Mouse (Mus musculus) lung, postnatal 0 days (tissue): ENCODE results near the gene Chst3. TPM values are rescaled to one million over a fixed set of nuclear protein-coding genes. Genes with fewer than 3 reads are reported as not detected.
"Not testable (repeated sequence)": the region's sequence is repeated elsewhere in the genome, so short reads cannot be mapped to it uniquely, and the experiment has no call there.

Experiments used
- ATAC-seq: fragments of 200-750 bp; cut with Nextera tagmentation; 2 replicates; pipeline ENCODE4 v1.8.0; 2017; ENCODE audit warnings: moderate library complexity
- DNase-seq: peaks from one replicate; pipeline ENCODE4 v3.0.0-alpha.2; 2016; ENCODE audit warnings: low spot score
- H3K27ac ChIP-seq: fragments of 300-500 bp; sonication (generic); 2 replicates; pipeline ENCODE4 v1.5.1; 2014; ENCODE audit warnings: antibody characterized with exemption, mild to moderate bottlenecking, low read length, mixed read lengths
- H3K27me3 ChIP-seq: fragments of 300-500 bp; sonication (generic); replicated peaks from 2 replicates; pipeline ENCODE4 v1.6.1; 2014; ENCODE audit warnings: low read length, mixed read lengths; ENCODE audit not compliant: insufficient read depth
- H3K36me3 ChIP-seq: fragments of 300-500 bp; sonication (generic); 2 replicates; pipeline ENCODE4 v1.6.1; 2014; ENCODE audit warnings: low read length, mixed read lengths; ENCODE audit not compliant: insufficient read depth
- H3K4me1 ChIP-seq: fragments of 300-500 bp; sonication (generic); 2 replicates; pipeline ENCODE4 v1.6.1; 2014; ENCODE audit warnings: antibody characterized with exemption, low read depth, low read length, mixed read lengths; ENCODE audit not compliant: insufficient read depth
- H3K4me2 ChIP-seq: fragments of 300-500 bp; sonication (generic); replicated peaks from 2 replicates; pipeline ENCODE4 v1.6.1; 2014; ENCODE audit warnings: low read depth, mild to moderate bottlenecking, low read length, moderate library complexity, mixed read lengths
- H3K4me3 ChIP-seq: fragments of 300-500 bp; sonication (generic); 2 replicates; pipeline ENCODE4 v1.5.1; 2014; ENCODE audit warnings: low read depth, low read length
- H3K9ac ChIP-seq: fragments of 300-500 bp; sonication (generic); replicated peaks from 2 replicates; pipeline ENCODE4 v1.6.1; 2014; ENCODE audit warnings: low read depth, mild to moderate bottlenecking
- H3K9me3 ChIP-seq: fragments of 300-500 bp; sonication (generic); 2 replicates; pipeline ENCODE4 v1.6.1; 2016; ENCODE audit warnings: low read length, mixed read lengths
- CTCF ChIP-seq: IDR thresholded peaks from 2 replicates; pipeline ENCODE4 v1.5.1; 2016; ENCODE audit warnings: antibody characterized with exemption, mild to moderate bottlenecking
- EP300 ChIP-seq: IDR thresholded peaks from 2 replicates; pipeline ENCODE4 v1.6.1; 2016; ENCODE audit warnings: antibody characterized with exemption, mild to moderate bottlenecking, control low read depth
- WGBS: fragments of 180-500 bp; shearing (Covaris S2); extraction: QIAGEN DNeasy Blood & Tissue Kit; methylation state at CpG from one replicate; pipeline ENCODE4 v1.1.7; 2014; 5-methylcytosine and 5-hydroxymethylcytosine counted together
- polyA plus RNA-seq: library from polyadenylated mRNA; unstranded; fragments of >200 nt; fragmentation: Nextera tagmentation; extraction: Ambion mirVana; gene quantifications from 2 replicates; pipeline ENCODE4 v1.2.1, GENCODE M21; 2015

Chst3 gene
- polyA plus RNA-seq, 1 experiment from 2014 or later = 1.8 TPM

DNA sequence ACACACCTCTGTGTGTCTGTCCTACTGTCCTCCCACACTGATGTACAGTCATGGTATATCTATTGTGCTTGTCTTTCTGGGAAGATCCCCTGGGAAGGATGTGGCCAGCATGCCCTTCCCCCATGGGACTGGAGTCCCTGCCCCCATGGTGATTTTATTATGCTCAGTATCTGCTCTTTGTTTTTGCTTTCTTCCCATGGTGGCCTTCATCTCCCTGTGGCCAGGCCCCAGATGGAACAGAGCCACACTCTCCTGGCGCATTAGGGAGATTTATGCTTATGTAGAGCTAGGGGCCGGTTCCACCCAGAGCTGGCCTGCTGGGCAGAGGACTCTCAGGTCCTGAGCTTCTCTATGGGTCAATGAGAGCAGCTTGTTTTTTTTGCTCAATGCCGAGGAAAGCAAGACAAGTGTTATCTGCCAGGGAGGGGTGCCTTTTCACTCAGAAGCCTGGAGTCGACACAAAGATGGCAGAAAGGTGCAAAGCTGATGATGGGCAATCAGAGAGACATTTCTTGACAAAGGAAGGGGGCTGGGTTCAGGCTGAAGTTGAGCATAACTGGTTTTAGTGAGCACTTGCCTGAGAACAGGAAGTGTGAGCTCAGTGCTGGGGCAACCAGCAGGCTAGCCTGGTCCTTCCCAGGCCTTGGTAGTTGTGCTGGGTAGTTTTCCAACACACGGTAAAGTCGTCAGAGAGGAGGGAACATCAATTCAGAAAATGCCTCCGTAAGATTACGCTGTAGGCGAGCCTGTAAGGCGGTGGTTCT is 48.6 kb downstream of the Chst3 start:
- H3K36me3 ChIP-seq = no peaks in the 10 kb centered on the region
- no peak overlapping the region for H3K4me2 ChIP-seq
- ATAC-seq (no peak), DNase-seq (no peak)
- 72% methylated on average over 10 of the region's 10 CpGs for WGBS
- no peak overlapping the region for H3K27ac ChIP-seq
- H3K27me3 ChIP-seq = no peaks in the 10 kb centered on the region
- no peaks in the 10 kb centered on the region for H3K4me1 ChIP-seq
- no peaks in the 10 kb centered on the region for H3K9me3 ChIP-seq
- no peak overlapping the region for H3K4me3 ChIP-seq
- TF ChIP-seq EP300 = no peak
- TF ChIP-seq CTCF = no peak
- no peak overlapping the region for H3K9ac ChIP-seq

DNA sequence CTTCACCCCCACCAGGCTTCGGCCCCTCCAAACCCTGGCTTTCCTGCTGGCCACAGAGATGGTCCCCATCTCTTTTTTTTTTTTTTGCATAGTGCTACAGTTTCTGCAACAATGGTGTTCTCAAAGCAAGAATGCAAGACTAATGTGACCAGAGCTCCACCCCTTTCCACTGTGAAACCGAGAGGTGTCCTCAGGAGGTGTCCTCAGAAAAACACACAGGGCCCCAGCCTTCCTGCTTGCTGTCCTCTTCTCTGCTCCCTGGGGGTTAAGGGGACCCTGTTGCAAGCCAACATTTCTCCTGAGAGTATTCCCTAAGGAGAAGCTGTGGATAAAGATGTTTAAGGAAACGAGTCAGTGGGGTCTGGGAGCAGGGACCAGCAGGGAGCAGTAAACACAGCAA is 50.1 kb downstream of the Chst3 start:
- H3K27ac ChIP-seq = no peak overlapping the region
- H3K36me3 ChIP-seq = no peaks in the 10 kb centered on the region
- H3K4me2 ChIP-seq = no peak overlapping the region
- no peak overlapping the region for H3K9ac ChIP-seq
- ATAC-seq = no peak
- H3K27me3 ChIP-seq = no peaks in the 10 kb centered on the region
- TF ChIP-seq EP300 = no peak
- no peak for TF ChIP-seq CTCF
- no peaks in the 10 kb centered on the region for H3K9me3 ChIP-seq
- DNase-seq = no peak
- no peaks in the 10 kb centered on the region for H3K4me1 ChIP-seq
- no peak overlapping the region for H3K4me3 ChIP-seq
- WGBS = 54% methylated on average over 3 of the region's 3 CpGs

GRCm38 (mm10) chr10:60168306-60168705 is 50.8 kb downstream of the Chst3 start:
- Histone ChIP-seq H3K27me3 (no peaks in the 10 kb centered on the region), H3K27ac (no peak overlapping the region), H3K9me3 (no peaks in the 10 kb centered on the region), H3K9ac (no peak overlapping the region), H3K36me3 (no peaks in the 10 kb centered on the region), H3K4me1 (no peaks in the 10 kb centered on the region), H3K4me2 (no peak overlapping the region), H3K4me3 (no peak overlapping the region)
- no peak for ATAC-seq
- 58% methylated on average over 2 of the region's 2 CpGs for WGBS
- no peak for DNase-seq
- no peak for TF ChIP-seq CTCF
- no peak for TF ChIP-seq EP300

DNA sequence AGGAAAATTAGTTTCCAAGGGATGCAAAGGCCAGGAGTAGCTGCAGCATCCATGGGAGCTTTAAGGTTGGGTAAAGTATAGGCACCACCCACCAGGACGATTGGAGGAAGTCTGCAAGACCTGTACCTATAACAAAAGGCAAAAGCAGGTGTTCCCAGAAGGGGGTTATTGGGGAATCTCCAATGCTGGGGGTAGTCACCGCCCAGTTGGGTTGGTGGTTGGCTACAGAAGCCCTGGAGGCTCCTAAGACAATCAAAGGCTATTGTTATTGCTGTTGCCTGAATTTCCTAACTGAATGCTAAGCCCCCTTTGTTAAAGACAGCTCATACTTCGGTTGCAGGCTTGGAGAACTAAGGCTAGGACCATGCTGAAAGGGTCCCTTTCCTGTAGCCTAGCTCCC is 53.0 kb downstream of the Chst3 start:
- Histone ChIP-seq H3K4me2 (no peak overlapping the region), H3K9ac (no peak overlapping the region), H3K9me3 (no peaks in the 10 kb centered on the region), H3K4me1 (no peaks in the 10 kb centered on the region), H3K4me3 (no peak overlapping the region), H3K27me3 (no peaks in the 10 kb centered on the region), H3K27ac (no peak overlapping the region), H3K36me3 (no peaks in the 10 kb centered on the region)
- 29% methylated on average over 3 of the region's 3 CpGs for WGBS
- no peak for TF ChIP-seq CTCF
- TF ChIP-seq EP300 = no peak
- DNase-seq (no peak), ATAC-seq (no peak)

DNA sequence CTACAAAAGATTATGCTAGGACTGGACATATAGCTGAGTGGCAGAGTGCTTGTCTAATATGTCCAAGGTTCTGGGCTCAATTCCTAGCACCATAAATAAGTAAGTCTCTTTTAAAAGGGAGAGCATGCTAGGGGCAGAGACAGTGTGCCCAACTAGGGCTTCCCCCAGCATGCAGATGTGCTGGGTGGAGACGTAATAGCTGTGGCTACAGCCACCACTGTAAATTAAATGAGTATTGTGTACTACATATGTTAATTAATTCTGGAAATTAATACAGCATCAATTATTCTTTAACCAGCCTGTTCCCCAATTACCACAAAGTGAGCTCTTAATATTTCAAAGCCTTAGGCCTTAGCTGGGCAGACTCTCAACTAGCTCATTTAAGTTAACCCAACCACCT is 54.2 kb downstream of the Chst3 start:
- H3K9ac ChIP-seq = no peak overlapping the region
- no peak overlapping the region for H3K4me2 ChIP-seq
- no peaks in the 10 kb centered on the region for H3K27me3 ChIP-seq
- ATAC-seq (no peak), DNase-seq (no peak)
- H3K9me3 ChIP-seq = no peaks in the 10 kb centered on the region
- H3K4me1 ChIP-seq = no peaks in the 10 kb centered on the region
- no peaks in the 10 kb centered on the region for H3K36me3 ChIP-seq
- H3K4me3 ChIP-seq = no peak overlapping the region
- TF ChIP-seq CTCF (no peak), EP300 (no peak)
- 81% methylated on average over 1 of the region's 1 CpGs for WGBS
- no peak overlapping the region for H3K27ac ChIP-seq

DNA sequence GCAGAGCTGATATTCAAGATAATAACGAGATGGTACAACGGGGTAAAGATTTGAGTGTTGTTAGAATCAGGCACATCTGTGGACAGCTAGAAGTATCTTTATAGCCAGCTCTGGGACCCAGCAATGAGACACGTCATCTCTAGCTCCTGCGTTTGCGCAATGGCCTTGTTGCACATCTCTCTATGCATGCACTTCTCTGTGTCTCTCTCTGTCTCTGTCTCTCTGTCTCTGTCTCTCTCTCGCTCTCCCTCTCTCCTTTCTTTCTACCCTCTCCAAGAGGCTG is 56.1 kb downstream of the Chst3 start:
- H3K27ac ChIP-seq = no peak overlapping the region
- WGBS = 80% methylated on average over 6 of the region's 6 CpGs
- ATAC-seq = no peak
- no peak overlapping the region for H3K4me2 ChIP-seq
- H3K36me3 ChIP-seq = no peaks in the 10 kb centered on the region
- no peaks in the 10 kb centered on the region for H3K9me3 ChIP-seq
- no peak for DNase-seq
- no peak overlapping the region for H3K9ac ChIP-seq
- no peak overlapping the region for H3K4me3 ChIP-seq
- no peaks in the 10 kb centered on the region for H3K4me1 ChIP-seq
- no peaks in the 10 kb centered on the region for H3K27me3 ChIP-seq
- TF ChIP-seq EP300 (no peak), CTCF (no peak)

DNA sequence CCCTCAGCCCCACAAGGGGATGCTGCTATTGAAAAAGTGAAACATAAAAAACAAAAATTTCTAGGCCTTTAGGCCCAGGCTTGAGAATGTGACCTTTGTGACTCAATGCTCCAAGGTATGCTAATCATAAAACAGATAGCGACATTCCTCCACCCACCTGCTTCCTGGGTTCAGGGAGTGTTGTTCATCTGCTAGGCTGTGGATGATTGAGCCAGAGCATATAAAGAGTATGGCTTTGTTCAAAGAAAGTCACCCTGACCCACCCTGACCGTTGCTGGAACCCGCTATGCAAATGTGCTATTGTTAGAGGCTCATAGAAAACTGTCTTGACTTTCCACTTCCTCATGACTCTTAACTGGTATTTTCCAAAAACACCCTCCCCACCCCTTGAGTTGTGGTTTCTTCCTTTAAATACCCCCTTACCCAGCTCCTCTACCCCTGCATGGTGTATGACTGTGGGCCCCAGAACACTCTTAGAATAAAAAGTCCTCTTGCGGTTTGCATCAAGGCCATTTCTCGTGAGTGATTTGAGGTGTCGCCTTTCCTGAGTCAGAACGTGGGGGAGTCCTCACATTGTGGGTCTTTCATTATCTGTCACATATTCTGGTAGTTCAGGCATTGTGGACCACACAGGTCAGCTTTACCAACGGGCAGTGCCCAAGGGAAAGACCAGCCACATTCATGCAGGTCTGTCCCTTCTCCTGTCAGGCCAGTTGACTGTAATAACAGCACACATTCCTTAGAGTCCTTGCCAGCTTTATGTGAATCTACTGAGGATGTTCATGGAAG is 56.7 kb downstream of the Chst3 start:
- not testable (repeated sequence) for H3K27me3 ChIP-seq, H3K36me3 ChIP-seq, ATAC-seq, H3K4me3 ChIP-seq, H3K4me2 ChIP-seq, H3K27ac ChIP-seq, H3K9ac ChIP-seq, H3K9me3 ChIP-seq, H3K4me1 ChIP-seq, DNase-seq
- 83% methylated on average over 8 of the region's 8 CpGs for WGBS

- ATAC-seq, H3K4me3 ChIP-seq, H3K36me3 ChIP-seq, H3K27me3 ChIP-seq, H3K9me3 ChIP-seq, H3K27ac ChIP-seq, H3K4me2 ChIP-seq, H3K4me1 ChIP-seq, DNase-seq, H3K9ac ChIP-seq: not testable (repeated sequence)
- 54% methylated on average over 3 of the region's 3 CpGs for WGBS
Observed at GRCm38 (mm10) chr10:60161397-60161796, 57.7 kb downstream of the Chst3 start.
